Mouse (Mus musculus) heart, adult 8-10 months (tissue): ENCODE results near the gene Prm3. TPM values are rescaled to one million over a fixed set of nuclear protein-coding genes. Genes with fewer than 3 reads are reported as not detected.

Experiments used
- DNase-seq: peaks from one replicate; pipeline ENCODE4 v3.0.0; 2022; ENCODE audit warnings: low spot score
- total RNA-seq, 4 experiments: library from RNA; stranded (reverse); gene quantifications; 2 replicates each; pipeline ENCODE4 v1.2.4; 2022

The Prm3 gene
- total RNA-seq, 4 experiments from 2014 or later, result not detected

DNA sequence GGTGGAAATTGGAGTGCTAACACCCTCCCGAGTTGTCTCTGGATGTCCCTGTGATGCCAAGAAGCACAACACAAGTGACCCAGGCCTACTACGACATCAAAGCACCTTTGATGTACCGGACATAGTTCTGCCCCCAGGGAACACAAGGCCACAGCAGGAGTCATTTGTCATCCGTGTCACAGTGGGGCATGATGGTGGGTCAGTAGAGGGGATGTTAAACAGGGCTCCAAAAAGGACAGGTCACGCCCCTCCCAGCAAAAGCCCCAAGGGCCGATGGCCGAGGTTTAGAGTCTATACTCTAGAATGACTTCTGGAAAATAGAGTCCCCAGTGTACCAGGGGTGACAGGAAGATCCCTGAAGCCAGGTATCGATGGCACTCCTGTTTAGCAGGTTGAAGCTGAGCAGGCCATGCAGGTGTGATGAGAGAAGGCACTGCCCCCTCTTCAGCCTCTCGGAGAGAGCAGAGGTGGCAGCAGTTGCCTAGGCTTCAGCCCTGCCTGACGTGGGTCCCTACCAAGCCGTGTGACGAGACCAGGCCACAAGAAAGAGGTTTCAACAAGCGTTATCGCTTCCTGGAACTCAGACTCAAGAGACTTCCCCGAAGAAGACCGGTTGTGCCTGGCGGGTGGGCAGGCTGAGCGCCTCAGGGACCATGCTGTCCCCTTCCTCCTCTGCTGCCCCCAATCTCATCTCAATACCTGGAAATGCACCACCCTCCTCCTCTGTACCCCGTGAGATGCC lies 18.8 kb downstream of the Prm3 start:
- no peak for DNase-seq

DNA sequence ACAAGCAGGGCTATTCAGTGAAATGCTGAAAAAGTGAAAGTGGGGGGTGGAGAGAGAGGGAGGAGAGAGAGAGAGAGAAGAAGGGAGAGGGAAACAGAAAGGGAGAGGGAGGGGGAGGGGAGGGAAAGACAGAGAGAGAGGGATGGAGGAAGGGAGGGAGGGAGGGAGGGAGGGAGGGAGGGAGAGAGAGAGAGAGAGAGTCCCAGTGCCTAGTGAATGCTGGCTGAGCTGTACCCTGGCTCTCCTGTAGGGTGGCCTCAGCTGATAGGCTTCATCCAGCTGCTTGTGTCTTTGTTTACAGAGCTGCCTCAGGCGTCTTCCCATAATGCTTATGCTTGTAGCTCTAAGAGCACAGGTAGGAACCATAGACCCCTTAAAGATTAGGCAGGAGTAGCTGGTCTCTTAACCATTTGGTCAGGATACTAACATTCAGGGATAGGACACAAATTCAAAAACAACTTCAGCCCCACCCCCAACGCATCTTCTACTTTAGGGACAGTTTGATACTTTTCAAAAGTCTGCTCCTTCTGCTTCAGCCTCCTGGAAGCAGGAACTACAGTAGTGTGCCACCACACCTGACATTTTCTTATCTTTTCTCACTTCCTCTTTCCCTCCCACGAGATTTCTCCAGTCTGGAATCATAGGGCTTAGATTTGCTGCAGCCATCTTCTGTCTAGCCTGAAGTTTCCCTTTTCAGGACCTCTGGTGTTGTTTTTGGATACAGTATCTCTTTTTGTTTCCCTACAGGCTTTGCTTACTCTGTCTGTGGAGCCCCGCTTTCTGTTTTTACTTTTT lies 20.0 kb downstream of the Prm3 start:
- DNase-seq, result no peak

DNA sequence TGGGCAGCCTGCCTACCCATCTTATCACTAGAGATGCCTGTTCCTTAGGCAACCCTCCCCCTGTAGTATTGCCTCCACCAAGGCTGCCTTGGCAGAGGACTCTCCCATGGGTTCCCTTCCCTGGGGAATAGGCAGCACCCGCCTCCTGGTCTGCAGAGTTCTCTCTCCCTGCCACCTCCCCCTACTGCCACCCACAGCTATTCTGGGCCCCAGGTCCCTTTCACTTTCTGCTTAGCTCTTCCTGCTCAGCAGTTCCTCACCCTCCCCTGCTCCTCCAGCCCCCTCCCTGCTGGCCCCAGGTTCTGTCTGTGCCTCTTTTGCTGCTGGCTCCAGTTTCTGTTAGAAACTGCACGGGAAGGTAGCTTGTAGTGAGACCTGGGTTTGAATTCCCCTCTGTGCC lies 21.1 kb downstream of the Prm3 start:
- DNase-seq, result no peak

DNA sequence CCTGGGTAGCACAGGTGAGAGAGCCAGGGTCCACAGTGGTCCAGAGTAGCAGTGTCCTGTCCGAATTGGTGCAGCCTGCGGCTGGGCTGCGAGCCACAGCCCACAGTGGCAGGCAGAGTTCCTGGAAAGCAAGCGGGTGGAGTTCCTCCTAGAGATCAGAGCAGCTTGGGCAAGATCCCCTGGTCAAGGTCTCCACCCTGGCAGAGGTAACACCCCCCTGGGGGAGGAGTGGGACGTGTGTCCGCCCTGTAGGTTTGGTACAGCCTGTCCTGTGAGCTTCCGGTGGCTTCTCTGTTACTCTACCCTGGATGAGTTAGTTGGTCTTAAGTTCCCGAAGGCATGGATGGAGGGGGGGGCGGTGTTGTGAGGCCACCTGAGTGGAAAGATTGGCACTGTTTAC lies 21.9 kb downstream of the Prm3 start:
- DNase-seq, result no peak

DNA sequence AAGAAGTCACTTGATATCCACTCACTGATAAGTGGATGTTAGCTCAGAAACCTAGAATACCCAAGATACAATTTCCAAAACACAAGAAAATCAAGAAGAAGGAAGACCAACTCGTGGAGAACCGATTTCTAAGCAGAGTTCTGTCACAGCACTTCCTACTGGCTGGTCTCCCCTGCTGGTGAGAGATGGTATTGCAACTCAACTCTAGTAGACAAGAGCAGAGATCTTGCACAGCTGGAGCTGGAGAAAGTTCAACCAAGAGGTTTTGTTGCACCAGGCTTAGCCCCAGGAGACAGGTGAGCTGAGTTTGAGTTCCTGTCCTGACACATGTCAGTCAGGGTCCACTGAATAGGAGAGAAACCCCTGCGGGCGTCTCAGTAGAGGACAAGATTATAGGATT lies 23.6 kb downstream of the Prm3 start:
- peak; percentile 82 for DNase-seq

DNA sequence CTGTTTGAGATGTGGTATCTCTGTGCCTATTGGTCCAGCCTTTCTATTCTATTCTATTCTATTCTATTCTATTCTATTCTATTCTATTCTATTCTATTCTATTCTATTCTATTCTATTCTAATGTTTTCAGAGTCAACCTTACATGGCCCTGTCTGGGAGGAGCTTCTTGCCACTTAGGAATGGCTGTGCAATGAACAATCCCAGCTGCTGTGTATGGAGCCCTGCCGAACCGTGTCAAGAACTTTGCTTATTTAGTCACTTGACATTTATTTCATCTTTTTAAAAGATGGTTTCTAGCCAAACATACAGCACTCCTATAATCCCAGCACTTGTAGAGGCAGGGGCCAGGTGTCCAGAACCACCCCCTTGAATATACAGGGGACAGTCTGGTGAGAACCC lies 26.4 kb downstream of the Prm3 start:
- no peak for DNase-seq

DNA sequence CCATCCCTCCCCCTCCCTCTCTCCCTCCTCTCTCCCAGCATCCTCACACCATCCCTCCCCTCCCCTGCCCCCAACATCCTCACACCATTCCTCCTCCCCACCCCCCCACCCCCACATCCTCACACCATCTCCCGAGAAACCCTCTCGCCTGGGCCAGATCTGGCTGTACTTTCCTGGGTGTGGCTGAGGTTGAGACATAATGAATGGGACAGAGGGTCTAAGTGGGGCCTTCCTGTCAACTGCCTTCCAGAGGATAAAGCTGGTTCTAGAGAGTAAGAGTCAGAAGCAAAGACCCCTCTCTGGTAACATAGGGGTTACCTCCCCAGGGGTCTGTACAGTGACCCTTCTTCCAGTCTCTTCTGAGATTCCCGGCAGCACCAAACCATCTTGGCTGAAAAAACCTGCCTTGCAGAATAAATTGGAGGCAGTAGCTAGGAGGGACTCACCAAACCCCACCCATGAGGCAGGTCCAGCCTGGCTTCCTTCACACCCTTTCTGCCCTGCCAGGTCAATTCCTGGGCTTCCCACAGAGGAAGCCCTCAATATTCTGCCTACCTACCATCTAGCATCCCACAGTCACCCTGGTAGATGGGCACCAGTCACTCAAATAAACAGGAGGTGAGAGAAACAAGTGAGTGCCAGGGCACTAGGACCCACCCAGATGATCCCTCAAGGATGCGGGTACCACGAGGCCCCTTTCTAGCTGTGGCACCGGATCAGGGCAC lies 27.0 kb downstream of the Prm3 start:
- no peak for DNase-seq

DNA sequence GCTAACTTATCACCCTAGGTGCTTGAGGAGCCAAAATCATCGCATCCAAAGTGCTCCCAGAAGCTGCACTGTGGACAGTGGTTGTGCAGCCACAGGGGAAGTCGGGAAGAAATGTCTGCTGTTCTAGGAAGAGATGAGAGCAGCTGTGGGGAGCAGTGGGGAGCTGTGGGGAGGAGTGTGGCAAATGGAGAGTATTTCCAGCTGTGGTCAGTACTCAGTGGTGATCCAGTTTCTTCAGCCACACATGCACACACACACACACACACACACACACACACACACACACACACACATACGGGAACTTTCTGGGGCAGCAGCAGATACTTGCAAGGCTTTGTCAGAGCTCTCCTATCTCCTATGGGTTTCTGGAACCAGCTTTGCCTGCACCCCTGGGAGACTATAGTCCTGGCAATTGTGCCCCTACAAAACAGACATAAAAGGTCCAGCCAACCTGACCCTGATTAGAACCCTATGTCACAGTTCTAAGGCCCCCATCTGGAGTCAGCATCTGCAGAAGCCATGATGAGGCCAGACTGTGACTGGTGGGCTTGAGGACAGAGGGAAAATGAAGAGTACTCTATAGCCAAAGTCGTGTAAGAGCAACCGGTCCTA lies 28.0 kb downstream of the Prm3 start:
- no peak for DNase-seq

DNA sequence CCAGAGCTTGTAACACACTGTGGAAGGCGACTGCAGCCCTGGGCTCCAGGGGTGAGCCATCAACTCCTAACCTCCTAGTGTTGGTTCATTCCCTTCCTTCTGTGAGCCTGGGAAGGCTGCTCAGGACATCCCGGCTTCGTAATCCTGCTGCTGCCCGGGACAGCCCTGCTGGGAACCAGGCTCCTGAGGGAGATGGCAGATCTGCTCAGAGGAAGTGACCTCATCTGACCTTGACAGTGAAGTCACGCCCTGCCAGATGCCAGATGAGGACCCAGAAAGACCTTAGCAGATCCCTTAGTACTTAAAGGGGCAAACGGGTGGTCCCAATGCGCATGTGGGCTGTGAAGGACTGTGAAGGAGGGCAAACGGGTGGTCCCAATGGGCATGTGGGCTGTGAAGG lies 29.5 kb downstream of the Prm3 start:
- no peak for DNase-seq

DNA sequence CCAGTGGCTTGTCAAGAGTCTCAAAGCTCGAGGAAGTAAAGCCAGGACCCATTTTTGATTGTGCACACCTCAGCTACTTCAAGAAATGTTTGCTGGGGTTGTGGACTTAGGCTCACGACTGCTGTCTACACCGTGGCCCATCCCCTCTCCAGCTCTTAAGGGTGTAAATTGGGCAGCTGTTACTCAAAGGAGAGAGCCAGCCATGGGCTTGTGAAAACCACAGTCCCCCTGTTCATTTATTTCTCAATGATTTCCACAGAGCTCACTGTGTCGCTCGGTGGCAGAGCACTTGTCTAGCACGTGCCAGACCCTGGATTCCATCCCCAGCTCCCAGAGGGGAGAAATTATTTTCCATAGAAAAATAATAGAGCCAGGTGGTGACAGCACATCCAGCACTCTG lies 34.5 kb downstream of the Prm3 start:
- DNase-seq, result no peak

DNA sequence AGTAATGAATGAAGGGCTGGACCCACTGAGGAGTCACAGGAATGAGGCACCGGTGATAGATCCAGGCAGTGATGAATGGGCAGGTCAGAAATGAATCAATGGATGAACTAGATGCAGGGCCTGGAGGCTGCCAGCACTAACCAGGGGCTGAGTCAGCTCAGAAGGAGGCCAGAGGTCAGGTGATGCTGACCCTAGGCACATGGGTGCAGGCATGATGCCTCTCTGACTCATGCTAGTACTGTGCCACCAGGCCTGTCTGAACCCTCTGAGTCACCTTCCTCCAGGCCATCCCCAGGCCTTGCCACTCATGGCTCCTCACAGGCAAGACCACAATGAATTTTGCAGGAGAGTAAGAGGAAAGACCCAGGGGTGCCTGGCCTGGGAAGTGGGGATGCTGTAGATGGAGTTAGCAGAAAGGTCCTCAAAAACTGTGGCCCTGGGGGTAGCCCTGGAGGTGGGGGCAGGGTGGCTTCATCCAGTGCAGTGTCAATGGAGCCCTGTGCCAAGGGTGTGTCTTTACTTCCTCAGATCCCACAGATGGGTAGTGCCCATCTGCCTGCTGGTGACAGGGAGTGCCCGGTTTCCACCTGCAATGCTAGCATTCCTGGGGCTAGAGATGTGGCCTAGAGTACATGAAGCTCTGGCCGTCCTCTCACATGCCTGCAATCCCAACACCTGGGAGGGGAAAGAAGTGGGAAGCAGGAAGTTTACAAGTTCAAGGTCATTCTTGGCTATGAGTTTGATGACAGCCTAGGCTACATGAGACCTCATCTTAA lies 36.0 kb downstream of the Prm3 start:
- no peak for DNase-seq

DNA sequence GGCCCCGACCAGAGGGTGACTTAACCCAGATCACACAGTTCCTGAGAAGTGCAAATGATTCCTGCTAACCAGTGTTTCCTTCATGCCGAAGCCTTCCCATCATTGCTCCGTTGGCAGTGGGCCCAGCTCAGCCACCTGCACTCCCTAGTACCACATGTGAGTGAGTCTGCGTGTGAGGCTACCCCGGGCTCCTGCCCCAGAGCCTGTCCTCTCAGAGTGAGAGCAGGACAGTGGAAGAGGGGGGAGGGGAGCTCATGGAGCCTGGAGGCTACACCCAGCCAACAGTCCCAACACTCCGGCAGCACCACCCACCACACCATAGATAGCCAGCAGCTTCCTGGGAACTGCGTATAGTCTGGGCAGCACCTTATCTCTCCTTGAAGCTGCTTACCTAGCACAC lies 40.9 kb downstream of the Prm3 start:
- DNase-seq, result no peak

DNA sequence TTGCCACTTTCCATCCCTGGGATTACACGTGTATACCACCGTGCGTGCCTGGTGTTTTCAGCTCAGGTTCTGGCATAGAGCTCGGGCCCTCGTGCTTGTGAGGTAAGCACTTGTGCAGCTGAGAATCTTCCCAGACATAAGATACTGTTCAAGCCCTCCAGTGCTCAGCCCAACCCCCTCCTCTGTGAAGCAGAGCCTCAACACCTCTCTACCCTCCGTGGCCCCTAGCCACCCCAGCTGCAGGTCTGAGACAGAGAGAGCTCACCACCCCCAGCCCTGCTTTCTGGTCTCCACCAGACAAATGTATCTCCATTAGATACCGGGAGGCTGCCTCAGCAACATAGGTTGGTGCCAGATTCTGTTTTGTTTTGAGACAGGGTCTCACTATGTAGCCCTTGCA lies 41.5 kb downstream of the Prm3 start:
- no peak for DNase-seq

DNA sequence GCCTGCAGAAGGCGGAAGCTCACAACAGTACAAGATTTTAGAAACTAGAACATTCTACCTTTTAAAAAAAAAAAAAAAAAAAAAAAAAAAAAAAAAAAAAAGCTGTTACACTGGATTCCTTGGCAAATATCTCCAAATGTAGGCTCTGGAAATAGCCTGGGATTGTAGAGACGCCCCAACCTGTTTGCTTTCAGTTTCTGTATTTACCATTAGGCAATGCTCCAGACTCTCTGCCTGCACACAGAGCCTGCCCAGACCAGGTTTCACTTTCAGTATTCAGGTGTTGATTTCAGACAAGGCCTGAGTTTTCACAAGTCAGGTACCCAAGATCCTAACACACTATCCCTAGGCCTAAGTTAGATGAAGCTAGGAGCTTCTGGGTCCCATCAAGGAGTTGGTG lies 49.6 kb downstream of the Prm3 start:
- peak; percentile 79 for DNase-seq

Other genes starting within 250 kb of the Prm3 start
- gene Dexi, start 247.9 kb downstream of the Prm3 start, total RNA-seq, result 10 to 100 TPM; 36.4 to 38.7 (median 37.3) TPM
- gene Clec16a, start 245.6 kb downstream of the Prm3 start, total RNA-seq, result 10 to 100 TPM; 54.8 to 71.3 (median 63.2) TPM
- under 1 TPM; 0.32 to 0.41 (median 0.36) TPM for gene Socs1, start 5.4 kb downstream of the Prm3 start, total RNA-seq
- gene Tnp2, start 2.3 kb downstream of the Prm3 start, total RNA-seq, result not detected
- gene Prm2, start 5.2 kb upstream of the Prm3 start, total RNA-seq, result not detected
- gene Prm1, start 14.9 kb upstream of the Prm3 start, total RNA-seq, result not detected
- not detected for gene Gm11172, start 22.0 kb upstream of the Prm3 start, total RNA-seq
- under 1 TPM; 0.29 to 0.41 (median 0.32) TPM for gene Rmi2, start 44.1 kb upstream of the Prm3 start, total RNA-seq